Mouse (Mus musculus) ES-Bruce4 (cell line): ENCODE measurements around the gene Arl4c. TPM values are rescaled to one million over a fixed set of nuclear protein-coding genes. Genes with fewer than 3 reads are reported as not detected.

ENCODE experiments used
- H3K27ac ChIP-seq: 2 replicates; pipeline ENCODE4 v1.5.1; 2012; ENCODE audit warnings: low read length, inconsistent platforms; ENCODE audit not compliant: insufficient read depth
- H3K27me3 ChIP-seq: 2 replicates; pipeline ENCODE4 v1.6.1; 2012; ENCODE audit warnings: mild to moderate bottlenecking, low read length, inconsistent platforms; ENCODE audit not compliant: control insufficient read depth, poor library complexity, insufficient read depth, severe bottlenecking
- H3K36me3 ChIP-seq: 2 replicates; pipeline ENCODE4 v1.6.1; 2012; ENCODE audit warnings: inconsistent platforms, mild to moderate bottlenecking, low read length, moderate library complexity; ENCODE audit not compliant: control insufficient read depth, poor library complexity, insufficient read depth, severe bottlenecking
- H3K4me1 ChIP-seq: one replicate; pipeline ENCODE4 v1.8.1; 2011; ENCODE audit warnings: low read length; ENCODE audit not compliant: control insufficient read depth, insufficient read depth
- H3K4me3 ChIP-seq: 2 replicates; pipeline ENCODE4 v1.5.1; 2011; ENCODE audit warnings: low read depth, mild to moderate bottlenecking, low read length
- H3K9ac ChIP-seq: 2 replicates; pipeline ENCODE4 v1.6.1; 2012; ENCODE audit warnings: low read depth, mild to moderate bottlenecking, inconsistent platforms; ENCODE audit not compliant: poor library complexity, severe bottlenecking
- H3K9me3 ChIP-seq: replicated peaks from 2 replicates; pipeline ENCODE4 v1.6.1; 2012; ENCODE audit warnings: mild to moderate bottlenecking, low read length, inconsistent platforms; ENCODE audit not compliant: control insufficient read depth, poor library complexity, insufficient read depth, severe bottlenecking
- CTCF ChIP-seq: IDR thresholded peaks from one replicate; pipeline ENCODE4 v1.8.1; 2011; ENCODE audit warnings: low read depth, low read length
- EP300 ChIP-seq: IDR thresholded peaks from 2 replicates; pipeline ENCODE4 v1.6.1; 2011; ENCODE audit warnings: low read depth, low read length; ENCODE audit not compliant: insufficient read depth
- POLR2A ChIP-seq: IDR thresholded peaks from one replicate; pipeline ENCODE4 v1.8.1; 2011; ENCODE audit warnings: low read length; ENCODE audit not compliant: insufficient read depth
- polyA plus RNA-seq: library from polyadenylated mRNA; stranded (reverse); fragments of >200 nt; gene quantifications from 2 replicates; pipeline ENCODE4 v1.2.4, GENCODE M21; 2011; ENCODE audit warnings: low read depth; ENCODE audit not compliant: missing spikeins, insufficient read depth, insufficient read length

The Arl4c gene
- polyA plus RNA-seq, 1 experiment: 108 TPM

- Histone ChIP-seq H3K36me3 (no peaks in the 10 kb centered on the region), H3K27ac (no peak overlapping the region), H3K4me1 (no peaks in the 10 kb centered on the region), H3K9ac (no peak overlapping the region), H3K4me3 (no peak overlapping the region), H3K9me3 (no peaks in the 10 kb centered on the region), H3K27me3 (no peaks in the 10 kb centered on the region; the same call in 1 of the 2 replicates)
- TF ChIP-seq EP300 (no peak), POLR2A (no peak), CTCF (no peak)
Observed at GRCm38 (mm10) chr1:88692293-88692827, 9.7 kb downstream of the Arl4c start.

- TF ChIP-seq CTCF (no peak), EP300 (no peak), POLR2A (no peak)
- no peaks in the 10 kb centered on the region for H3K4me1 ChIP-seq
- no peak overlapping the region for H3K27ac ChIP-seq
- H3K9ac ChIP-seq: no peak overlapping the region
- H3K36me3 ChIP-seq: no peaks in the 10 kb centered on the region
- H3K4me3 ChIP-seq: no peak overlapping the region
- no peaks in the 10 kb centered on the region for H3K9me3 ChIP-seq
- H3K27me3 ChIP-seq: no peaks in the 10 kb centered on the region; the same call in 1 of the 2 replicates
Observed at GRCm38 (mm10) chr1:88690601-88691000, 11.4 kb downstream of the Arl4c start.

GRCm38 (mm10) chr1:88684765-88685164 is 17.3 kb downstream of the Arl4c start:
- no peak overlapping the region for H3K4me3 ChIP-seq
- H3K9me3 ChIP-seq: no peaks in the 10 kb centered on the region
- H3K27me3 ChIP-seq: no peaks in the 10 kb centered on the region; the same call in 1 of the 2 replicates
- TF ChIP-seq EP300: no peak
- no peak for TF ChIP-seq POLR2A
- TF ChIP-seq CTCF: no peak
- no peaks in the 10 kb centered on the region for H3K4me1 ChIP-seq
- no peaks in the 10 kb centered on the region for H3K36me3 ChIP-seq
- H3K9ac ChIP-seq: no peak overlapping the region
- H3K27ac ChIP-seq: no peak overlapping the region

GRCm38 (mm10) chr1:88681596-88681995 is 20.4 kb downstream of the Arl4c start:
- H3K4me3 ChIP-seq: no peak overlapping the region
- peaks cover 3% of the 10 kb centered on the region for H3K4me1 ChIP-seq
- no peak overlapping the region for H3K27ac ChIP-seq
- H3K9ac ChIP-seq: no peak overlapping the region
- no peaks in the 10 kb centered on the region for H3K36me3 ChIP-seq
- H3K9me3 ChIP-seq: no peaks in the 10 kb centered on the region
- TF ChIP-seq CTCF: no peak
- no peak for TF ChIP-seq POLR2A
- no peak for TF ChIP-seq EP300
- H3K27me3 ChIP-seq: no peaks in the 10 kb centered on the region; the same call in 1 of the 2 replicates

- H3K4me3 ChIP-seq: no peak overlapping the region
- H3K4me1 ChIP-seq: peaks cover 3% of the 10 kb centered on the region
- TF ChIP-seq EP300: no peak
- H3K36me3 ChIP-seq: no peaks in the 10 kb centered on the region
- H3K9ac ChIP-seq: no peak overlapping the region
- H3K27me3 ChIP-seq: no peaks in the 10 kb centered on the region; the same call in 1 of the 2 replicates
- no peaks in the 10 kb centered on the region for H3K9me3 ChIP-seq
- H3K27ac ChIP-seq: no peak overlapping the region
Observed at GRCm38 (mm10) chr1:88680804-88681203, 21.2 kb downstream of the Arl4c start.

GRCm38 (mm10) chr1:88678231-88678739 is 23.7 kb downstream of the Arl4c start:
- Histone ChIP-seq H3K4me1 (peaks cover 3% of the 10 kb centered on the region), H3K9me3 (no peaks in the 10 kb centered on the region), H3K9ac (no peak overlapping the region), H3K4me3 (no peak overlapping the region), H3K27ac (no peak overlapping the region), H3K36me3 (no peaks in the 10 kb centered on the region), H3K27me3 (no peaks in the 10 kb centered on the region; the same call in 1 of the 2 replicates)
- TF ChIP-seq CTCF (no peak), POLR2A (no peak), EP300 (no peak)
